Mouse (Mus musculus) lung, postnatal 25 days (tissue): ENCODE measurements around the gene Ncs1.

Experiments used
- DNase-seq: peaks from one replicate; pipeline ENCODE4 v3.0.0; 2022; ENCODE audit warnings: low spot score

Gene Ncs1

DNA sequence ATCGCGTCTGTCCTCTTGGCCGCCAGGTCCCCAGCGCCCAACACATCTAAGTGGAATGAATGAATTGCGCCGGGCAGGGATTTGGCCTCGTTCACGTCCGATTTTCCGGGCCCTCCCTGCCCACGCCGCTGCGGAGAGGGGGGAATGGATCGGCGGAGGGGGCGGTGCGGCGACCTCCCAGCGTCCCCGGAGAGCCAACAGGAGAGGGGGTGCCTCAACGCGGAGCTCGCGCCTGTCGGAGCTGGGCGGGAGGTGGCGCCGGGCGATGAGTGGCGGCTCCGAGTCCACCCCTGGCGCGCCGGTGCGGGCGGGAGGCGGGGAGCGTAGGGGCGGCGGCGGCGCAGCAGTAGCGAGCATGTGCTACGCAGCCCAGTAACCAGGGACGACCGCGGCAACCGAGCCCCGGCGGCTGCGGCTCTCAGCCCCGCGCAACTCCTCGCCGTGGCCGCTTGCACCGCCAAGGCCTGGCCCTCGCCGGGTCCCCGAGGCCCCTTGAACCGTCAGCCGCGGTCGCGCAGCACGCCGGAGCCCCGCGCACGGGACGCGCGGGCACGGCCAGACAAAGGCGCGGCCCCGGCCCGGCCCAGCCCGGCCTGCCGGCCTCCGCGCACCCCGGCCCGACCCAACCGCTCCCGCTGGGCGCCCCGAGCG lies at the start of gene Ncs1:
Ncs1 (plus strand) TSS at position 333 of the 651 bp plus-strand sequence.
- DNase-seq = peak; percentile 45

DNA sequence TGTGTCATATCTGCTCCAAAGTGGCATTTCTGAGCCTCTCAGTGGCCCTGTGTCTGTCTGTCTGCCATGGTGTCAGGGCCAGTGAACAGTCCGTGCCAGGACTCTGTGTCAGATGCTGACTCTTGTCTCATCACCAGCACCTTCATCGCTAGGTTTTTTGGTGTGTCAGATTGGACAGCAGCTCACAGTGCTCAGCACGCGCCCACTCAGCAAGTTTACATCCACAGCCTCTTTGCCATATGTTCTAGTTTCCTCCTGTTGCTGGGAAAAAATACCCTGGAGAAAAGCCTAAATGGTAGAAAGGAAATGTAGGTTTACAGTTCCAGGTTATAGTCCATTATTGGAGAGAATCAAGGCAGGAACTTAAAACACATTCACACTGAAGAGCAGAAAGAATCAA lies 47.0 kb upstream of the Ncs1 start:
- no peak for DNase-seq

DNA sequence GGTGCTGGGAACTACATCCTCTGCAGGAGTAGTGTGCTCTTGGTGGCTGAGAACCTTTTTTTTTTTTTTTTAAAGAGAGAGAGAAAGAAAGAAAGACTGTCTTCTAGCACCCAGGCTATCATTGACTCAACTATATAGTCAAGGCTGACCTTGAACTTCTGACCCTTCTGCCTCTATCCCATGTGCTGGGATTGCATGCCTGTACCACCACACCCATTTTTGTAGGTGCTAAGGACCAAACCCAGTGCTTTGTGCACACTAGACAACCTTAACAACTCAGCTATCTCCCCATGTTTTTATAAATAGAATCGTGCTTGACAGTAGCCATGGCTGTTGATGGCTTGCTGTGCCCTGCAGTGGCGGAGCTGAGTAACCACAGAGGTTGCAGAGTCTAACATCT lies 45.6 kb upstream of the Ncs1 start:
- DNase-seq = no peak

DNA sequence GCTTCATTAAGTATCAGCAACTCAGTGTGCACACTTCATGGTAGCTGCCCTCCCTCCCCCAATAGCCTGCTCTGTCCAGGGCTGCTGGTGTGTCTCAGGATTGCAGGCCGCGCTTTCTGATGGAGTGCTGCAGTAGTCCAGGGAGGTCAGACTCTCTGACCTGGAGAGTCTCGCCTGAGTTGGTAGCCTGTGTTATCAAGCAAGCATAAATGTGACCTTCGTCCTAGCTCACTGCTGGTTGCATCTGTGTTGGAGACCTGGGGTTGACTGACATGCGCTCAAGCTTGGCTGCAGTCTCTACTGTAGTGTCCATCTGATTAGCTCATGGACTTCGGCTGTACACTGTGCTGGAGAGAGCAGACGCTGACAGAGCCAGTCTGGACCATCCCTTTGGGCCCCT lies 43.8 kb upstream of the Ncs1 start:
- no peak for DNase-seq

DNA sequence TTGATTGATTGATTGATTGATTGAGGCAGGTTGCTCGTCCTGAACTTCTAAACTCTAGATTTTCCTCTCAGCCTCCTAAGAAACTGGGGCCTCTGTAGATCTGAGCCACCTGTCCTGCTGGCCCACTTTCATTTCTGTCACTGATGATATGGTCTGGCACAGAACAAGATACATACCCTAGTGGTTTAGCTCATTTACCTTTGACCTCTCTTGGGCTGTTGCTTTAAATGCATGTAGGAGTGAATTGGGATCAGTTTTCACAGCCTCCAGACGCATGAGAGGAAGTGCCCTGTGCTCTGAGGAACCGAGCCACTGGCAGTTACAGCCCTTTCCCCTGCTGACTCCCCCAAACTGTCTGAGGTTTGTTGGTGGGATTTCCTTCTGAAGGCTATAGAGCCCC lies 43.3 kb upstream of the Ncs1 start:
- no peak for DNase-seq

DNA sequence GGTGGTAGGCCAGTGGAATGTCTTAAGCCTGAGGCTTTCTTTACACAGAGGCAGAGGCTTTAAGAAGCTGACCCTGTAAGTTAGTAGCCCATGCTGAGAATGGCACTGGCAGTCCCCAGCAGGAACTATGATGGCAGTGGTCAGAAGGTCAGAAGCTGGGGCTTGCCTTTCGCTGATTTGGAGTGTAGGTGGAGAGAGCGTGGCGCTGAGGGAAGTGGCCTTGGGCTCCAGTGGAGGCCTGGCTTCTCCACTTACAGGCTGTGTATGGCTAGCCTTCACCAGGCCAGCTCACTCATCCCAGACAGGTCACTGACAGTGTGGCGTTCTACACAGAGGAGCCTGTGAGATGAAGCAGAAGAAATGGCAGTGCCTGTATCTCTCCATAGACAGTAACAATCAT lies 42.7 kb upstream of the Ncs1 start:
- no peak for DNase-seq

DNA sequence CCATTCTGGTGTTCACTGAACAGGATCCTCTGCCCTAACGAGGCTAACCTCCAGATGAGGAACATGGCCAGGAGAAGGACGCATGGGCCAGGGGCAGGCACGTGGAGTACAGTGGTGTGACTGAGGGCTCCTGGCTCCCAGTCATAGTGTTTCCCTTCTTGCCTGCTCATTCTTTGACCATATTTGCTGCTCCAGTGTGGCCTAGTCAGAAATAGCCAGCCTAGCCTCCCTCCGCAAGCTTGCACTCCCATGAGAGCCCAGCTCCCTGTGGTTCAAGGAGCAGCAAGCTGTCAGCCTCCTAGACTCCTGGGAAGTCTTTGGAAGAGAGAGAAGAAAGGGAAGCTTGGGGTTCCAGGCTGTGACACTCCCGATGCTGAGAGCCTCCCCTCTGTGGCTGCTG lies 40.9 kb upstream of the Ncs1 start:
- DNase-seq = no peak

DNA sequence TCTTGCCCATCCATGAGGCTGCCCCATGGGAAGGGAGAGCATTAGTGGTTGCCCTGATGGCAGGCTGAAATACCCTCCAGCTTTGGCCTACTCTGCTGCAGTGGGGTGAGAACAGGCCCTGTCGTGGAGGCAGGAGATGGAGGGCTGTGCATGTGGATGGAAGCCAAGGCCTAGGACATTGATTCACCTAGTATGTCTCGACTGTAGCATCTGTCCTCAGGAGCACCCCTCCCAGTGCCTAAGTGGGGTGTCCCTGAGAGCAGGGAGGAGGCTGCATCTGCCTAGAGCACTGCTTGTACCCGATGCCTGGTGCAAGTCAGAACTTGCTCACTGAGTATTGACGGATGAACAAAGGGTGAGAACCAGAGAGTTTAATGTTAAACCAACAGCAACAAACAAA lies 39.4 kb upstream of the Ncs1 start:
- no peak for DNase-seq

DNA sequence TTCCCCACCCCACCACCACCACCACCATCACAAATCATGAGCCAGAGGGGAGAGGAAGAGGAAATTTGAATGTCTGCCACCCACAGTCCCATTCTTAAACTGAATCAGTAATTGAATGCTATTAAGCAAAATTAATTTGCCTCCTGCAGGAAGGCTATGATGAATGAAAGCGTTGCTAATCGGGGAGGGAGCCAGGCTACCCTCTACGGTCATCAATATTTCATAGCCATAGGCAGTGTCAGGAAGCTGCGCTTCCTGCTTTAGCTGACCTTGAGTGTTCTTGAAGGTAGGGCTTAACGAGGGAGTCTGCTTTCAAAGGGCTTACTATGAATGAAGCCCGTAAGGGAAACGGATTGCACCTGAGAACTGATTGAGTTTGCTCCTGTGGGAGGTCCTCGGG lies 38.7 kb upstream of the Ncs1 start:
- no peak for DNase-seq

DNA sequence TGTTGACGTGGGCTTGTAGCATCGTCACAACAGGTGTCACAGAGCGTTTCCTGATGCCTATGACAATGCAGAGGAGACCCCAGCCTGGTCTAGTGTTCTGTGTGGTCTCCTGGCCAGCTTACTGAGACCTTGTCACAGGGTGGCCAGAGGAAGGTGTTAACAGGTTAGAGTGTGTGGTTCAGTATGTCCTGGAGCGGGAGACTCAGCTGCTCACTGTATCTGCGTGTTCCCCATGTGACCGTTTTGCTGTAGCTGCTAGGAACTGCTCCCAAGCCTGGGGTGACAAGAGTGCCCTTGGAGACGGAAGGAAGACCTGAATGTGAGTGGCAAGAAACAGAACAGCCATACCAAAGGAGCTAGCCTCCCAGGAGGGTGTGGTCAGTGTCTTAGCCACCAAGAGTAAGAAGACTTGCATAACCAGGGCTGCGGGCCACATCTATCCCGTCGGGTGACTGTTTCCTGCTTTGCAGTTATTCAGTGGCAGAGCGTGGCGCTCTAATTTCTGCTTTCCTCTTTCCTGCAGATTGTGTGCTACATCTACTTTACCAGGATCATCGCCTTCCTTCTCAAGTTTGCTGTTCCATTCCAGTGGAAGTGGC lies 37.0 kb upstream of the Ncs1 start:
- DNase-seq = no peak

DNA sequence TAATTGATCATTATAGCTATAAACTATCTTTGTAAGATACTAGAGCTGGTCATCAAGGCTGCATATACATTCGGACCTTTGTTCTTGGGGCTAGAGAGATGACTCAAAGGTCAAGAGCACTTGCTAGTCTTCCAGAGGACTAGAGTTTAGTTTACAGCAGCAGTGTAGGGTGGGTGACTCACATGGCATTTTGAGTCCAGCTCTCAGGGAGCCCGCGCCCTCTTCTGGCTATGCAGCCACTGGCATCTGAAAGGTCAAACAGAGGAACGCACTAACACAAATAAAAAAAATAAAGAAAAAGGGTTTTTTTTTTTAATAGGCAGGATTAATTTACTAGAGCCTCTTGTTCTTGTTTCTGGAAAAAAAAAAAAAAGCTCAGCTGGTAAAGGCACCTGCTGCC lies 36.1 kb upstream of the Ncs1 start:
- no peak for DNase-seq

DNA sequence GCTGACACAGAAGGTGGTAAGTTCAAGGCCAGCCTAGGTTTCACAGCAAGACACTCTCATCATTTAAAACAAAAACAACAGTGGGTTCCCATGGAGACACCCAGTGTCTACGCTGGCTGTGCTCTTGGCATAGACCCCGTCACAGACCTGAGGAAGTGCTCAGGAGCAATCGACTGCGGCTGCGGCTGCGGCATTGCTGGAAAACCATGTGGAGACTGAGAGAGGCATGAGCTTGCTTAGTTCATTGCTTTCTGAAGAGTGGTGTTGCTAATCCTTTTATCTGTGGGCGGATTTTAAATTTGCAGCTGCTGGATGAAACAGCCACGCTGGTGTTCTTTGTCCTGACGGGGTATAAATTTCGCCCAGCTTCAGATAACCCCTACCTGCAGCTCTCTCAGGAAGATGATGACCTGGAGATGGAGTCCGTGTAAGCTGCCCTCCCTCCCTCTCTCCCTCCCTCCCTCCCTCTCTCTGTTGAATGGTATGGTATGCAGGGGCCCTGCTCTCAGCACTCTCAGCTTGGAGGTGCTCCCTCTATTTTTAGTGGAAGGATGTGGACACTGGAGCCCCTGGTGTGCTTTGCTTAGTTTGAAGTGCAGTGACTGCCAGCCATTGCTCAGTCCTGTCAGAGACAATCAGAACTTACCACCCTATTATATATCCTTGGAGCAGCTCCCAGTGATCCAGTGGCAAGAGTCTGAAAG lies 35.3 kb upstream of the Ncs1 start:
- no peak for DNase-seq

DNA sequence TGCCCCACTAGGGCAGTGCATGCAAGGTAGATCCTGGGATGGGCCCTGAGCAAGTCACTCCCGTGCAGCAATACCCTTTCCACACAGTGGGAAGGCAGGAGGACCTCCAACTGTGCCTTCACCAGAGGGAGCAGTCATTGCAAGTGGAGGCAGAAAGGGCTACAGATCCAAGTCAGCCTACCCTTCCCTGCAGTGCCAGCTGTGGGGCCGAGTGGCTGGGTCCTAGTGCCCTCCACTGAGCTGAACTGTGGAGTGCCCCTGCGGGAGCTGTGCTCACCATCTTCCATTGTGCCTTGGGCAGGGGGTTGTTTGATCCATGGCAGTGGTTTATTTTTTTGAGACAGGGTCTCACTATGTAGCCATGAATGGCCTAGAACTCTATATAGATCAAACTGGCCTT lies 34.4 kb upstream of the Ncs1 start:
- no peak for DNase-seq

DNA sequence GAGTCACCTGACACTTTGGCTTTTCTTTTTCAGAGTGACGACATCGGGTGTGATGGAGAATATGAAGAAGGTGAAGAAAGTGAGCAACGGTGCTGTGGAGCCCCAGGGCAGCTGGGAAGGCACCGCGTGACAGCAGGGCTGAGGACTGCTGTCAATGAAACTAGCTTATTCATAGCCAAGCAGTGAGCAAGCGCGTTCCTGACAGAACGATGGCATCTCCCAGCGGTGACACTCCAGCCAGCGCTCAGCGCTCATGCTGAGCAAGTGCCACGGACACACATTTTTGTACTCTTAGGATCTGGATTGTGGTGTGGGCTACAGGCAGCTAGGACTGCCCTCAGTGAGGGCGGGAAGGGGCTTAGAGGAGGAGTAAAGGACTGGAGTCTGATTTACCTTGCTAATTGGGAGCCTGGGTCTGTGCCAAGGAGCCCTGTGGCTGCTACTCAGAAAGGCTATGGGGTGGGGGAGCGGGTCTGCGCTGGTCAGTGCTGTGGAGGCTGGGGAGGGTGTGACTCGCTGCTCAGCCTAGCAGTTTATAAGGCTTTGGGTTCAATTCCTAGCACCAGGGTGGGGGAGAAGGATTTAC lies 31.3 kb upstream of the Ncs1 start:
- no peak for DNase-seq

DNA sequence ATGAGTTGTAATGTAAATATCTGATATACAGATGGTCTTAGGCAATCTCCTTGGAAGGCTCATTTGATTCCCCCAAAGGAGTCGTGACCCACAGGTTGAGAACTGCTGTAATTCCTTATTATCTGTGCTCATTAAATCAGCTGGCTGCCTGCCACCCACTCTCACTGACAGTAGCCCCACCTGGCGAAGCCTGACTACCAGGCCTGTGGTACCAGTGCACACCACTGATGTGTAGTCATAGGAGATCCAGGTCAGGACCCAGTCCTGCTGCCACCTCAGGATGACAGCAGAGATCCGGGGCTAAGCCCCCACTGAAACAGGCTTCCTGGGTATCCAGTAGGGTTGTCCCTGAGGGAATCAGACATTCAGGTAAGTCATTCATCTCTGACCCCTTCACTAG lies 27.0 kb upstream of the Ncs1 start:
- DNase-seq = no peak

DNA sequence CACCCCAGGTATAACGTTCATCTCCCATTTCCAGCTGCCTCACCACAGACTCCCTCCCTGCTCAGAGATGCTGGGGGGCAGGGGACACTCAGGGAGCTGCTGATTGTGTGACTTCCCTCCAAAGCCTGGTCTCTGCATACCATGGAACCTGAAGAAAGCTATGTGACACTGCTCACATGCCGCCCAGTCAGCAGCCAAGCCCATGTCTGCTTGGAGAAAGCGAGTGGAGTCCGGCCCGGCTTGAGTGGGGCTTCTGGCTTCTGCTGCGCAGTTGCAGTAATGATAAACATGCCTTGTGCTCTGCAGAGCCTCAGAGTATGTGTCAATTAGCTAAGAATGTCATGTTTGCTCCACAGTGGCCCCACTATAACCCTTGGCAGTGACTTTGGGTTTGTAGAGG lies 26.2 kb upstream of the Ncs1 start:
- DNase-seq = no peak

DNA sequence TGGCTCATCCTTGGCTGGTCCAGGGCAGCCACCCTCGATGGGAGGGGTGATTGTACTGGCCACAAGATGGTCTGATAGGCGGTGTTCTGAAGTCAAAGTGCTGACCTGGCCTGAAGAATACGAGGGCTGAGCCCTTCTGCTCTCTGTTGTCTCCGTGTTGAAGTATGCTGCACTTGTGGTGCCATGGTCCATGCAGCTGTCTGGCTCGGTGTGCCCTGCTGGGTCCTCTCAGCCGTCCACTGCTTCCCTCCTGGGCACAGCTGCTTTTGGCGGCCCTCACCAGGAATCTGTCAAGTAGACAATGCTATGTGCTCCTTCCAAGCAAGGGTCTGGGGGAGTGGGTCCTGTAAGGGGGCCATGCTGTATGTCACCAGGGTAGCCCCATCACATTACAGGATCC lies 24.8 kb upstream of the Ncs1 start:
- DNase-seq = no peak

DNA sequence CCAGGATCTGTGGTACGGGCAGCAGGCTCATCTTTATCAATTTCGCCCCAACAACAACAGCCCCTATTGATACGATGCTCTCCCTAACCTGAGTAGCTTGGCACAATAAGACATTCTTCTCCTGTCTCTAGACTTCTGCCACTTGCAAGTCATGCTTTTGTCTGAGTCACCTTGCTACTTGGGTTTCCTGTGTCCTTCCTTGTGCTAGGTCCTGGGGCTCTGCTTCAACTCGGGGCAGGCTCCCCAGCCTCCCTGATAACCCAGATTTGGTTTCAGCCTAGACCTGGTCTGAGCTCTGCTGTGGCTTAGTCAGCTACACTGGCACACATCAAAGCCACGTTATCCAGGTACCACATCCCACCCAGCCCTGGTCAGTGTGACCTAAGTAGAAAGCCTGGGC lies 24.0 kb upstream of the Ncs1 start:
- DNase-seq = no peak

DNA sequence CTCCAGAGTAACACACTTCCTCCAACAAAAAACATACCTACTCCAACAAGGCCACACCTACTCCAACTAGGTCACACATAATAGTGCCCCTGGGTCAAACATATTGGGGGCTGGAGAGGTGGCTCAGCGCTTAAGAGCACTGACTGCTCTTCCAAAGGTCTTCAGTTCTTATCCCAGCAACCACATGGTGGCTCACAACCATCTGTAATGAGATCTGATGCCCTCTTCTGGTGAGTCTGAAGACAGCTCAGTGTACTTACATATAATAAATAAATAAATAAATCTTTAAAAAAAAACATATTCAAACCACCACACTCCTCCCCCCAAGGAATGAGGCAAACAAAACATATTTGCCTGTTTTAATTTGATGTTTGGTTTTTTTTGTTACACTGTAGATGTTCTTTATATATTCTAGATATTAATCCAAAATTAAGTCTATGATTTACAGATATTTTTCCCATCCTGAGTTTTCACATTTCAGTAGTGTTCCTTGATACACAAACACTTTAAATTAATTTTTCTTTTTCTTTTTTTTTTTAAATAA lies 16.8 kb upstream of the Ncs1 start:
- DNase-seq = no peak

DNA sequence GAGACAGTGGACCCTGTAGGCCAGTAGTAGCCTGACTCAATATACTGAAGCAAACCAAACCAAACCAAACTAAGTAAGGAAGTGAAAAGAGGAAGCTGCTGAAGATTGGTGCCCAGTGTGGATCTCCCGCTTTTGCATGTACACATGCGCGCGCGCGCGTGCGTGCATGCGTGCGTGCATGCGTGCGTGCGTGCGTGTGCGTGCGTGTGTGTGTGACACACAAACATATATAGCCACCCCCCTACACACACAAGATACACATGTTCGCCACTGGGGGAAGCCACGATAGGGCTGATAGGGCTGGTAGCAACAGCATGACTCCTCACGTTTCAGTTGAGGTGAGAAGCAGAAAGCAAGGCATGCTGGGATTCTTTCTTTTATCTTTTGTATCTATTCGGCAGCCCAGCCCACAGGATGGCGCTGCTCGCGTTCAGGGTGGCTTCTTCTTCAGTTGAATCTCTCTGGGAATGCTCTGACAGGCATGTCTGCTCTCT lies 6.4 kb upstream of the Ncs1 start:
- no peak for DNase-seq

DNA sequence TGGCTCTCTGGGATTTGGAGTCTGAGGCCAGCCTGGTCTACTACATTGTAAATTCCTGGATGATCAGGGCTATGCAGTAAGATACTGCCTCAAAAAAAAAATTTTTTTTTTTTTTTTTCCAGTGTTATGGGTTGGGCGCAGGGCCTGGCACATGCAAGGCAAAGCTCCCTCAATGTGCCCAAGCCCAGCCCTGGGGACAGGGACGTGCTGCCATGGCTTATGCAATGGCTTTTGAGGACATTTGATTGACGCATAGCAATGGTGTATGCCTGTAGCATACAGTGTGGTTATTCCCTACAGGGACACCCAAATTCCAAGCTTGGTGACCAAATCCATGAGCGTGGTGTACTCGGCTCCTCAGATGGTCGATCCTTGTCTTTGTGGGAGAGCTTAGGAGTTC lies 5.8 kb upstream of the Ncs1 start:
- DNase-seq = no peak

DNA sequence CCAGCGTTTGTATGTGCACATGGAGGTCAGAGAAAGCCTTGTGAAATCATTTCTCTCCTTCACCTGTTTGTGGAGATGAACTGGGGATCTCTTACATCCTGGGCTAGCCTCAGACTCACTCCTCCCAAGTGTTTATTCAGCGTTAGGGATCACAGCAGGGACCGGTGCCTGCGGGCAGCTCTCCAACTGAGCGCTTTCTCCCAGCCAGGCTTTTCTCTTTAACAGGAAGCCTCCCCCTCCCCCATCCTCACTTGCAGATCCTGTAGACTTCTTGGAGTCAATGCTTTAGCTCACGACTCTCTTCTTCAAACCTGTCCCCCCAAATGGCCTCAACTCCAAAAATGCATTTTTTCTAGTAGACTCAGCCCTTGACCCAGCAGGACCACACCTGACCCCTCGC lies 4.0 kb upstream of the Ncs1 start:
- no peak for DNase-seq

DNA sequence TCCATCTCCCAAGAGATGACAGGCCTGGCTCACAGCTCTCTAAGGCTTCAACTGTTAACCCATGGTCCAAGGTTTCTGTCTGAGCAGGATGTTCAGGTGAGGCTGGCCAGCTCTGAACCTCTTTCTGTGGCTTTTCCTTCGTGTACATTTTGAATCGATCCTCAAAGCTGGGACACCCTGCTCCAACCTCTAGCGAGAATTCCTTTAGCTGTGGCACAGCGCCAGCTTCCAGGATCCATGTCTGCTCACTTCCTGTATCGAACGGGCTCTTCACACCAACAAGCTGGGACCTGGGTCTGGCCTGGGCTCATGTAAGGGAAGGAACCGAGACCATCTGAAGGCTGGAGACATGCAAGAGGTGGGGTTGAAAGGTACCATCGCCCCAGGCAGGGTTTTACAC lies 1.4 kb upstream of the Ncs1 start:
- no peak for DNase-seq
